Mouse (Mus musculus) heart, adult 11 months (tissue): Measurements from ENCODE around the gene Rab37.
A peak's percentile ranks its signal among the peaks of the same experiment; 100 is the strongest.

ENCODE experiments used
- DNase-seq: peaks from one replicate; pipeline ENCODE4 v3.0.0; 2022

The Rab37 gene

GRCm38 (mm10) chr11:115200520-115200919, 109.3 kb downstream of the Rab37 start:
- no peak for DNase-seq

- DNase-seq: peak; percentile 94
Measured at GRCm38 (mm10) chr11:115202316-115202715, 111.1 kb downstream of the Rab37 start.

- peak; percentile 90 for DNase-seq
Measured at GRCm38 (mm10) chr11:115202756-115203155, 111.5 kb downstream of the Rab37 start.

GRCm38 (mm10) chr11:115208126-115208525, 116.9 kb downstream of the Rab37 start:
- DNase-seq: peak; percentile 89

- DNase-seq: peak; percentile 87
Measured at GRCm38 (mm10) chr11:115208776-115209732, 117.8 kb downstream of the Rab37 start.

- DNase-seq: peak; percentile 87
Measured at GRCm38 (mm10) chr11:115209958-115210357, 118.7 kb downstream of the Rab37 start.
